Mouse (Mus musculus) hindbrain, embryonic 12.5 days (tissue): ENCODE data around the gene Calb2. TPM values are rescaled to one million over a fixed set of nuclear protein-coding genes. Genes with fewer than 3 reads are reported as not detected.
A peak's percentile ranks its signal among the peaks of the same experiment; 100 is the strongest.

Experiments used
- ATAC-seq: fragments of 200-750 bp; cut with Nextera tagmentation; 2 replicates; pipeline ENCODE4 v1.8.0; 2017; ENCODE audit warnings: moderate TSS enrichment; ENCODE audit not compliant: low FRiP score
- H3K27ac ChIP-seq: fragments of 300-500 bp; sonication (generic); 2 replicates; pipeline ENCODE4 v1.5.1; 2016; ENCODE audit warnings: mild to moderate bottlenecking
- H3K27me3 ChIP-seq: fragments of 300-500 bp; sonication (generic); 2 replicates; pipeline ENCODE4 v1.6.1; 2016; ENCODE audit warnings: mild to moderate bottlenecking
- H3K36me3 ChIP-seq: fragments of 300-500 bp; sonication (generic); 2 replicates; pipeline ENCODE4 v1.6.1; 2016; ENCODE audit warnings: mild to moderate bottlenecking
- H3K4me1 ChIP-seq: fragments of 300-500 bp; sonication (generic); 2 replicates; pipeline ENCODE4 v1.6.1; 2016
- H3K4me2 ChIP-seq: fragments of 300-500 bp; sonication (generic); replicated peaks from 2 replicates; pipeline ENCODE4 v1.6.1; 2016; ENCODE audit warnings: mild to moderate bottlenecking
- H3K4me3 ChIP-seq: fragments of 300-500 bp; sonication (generic); 2 replicates; pipeline ENCODE4 v1.5.1; 2016; ENCODE audit warnings: mild to moderate bottlenecking
- H3K9ac ChIP-seq: fragments of 300-500 bp; sonication (generic); 2 replicates; pipeline ENCODE4 v1.6.1; 2016; ENCODE audit warnings: mild to moderate bottlenecking, moderate library complexity
- H3K9me3 ChIP-seq: fragments of 300-500 bp; sonication (generic); replicated peaks from 2 replicates; pipeline ENCODE4 v1.6.1; 2016; ENCODE audit warnings: mild to moderate bottlenecking
- WGBS: fragments of 180-500 bp; shearing (Covaris S2); methylation state at CpG from one replicate; pipeline ENCODE4 v1.1.7; 2016; 5-methylcytosine and 5-hydroxymethylcytosine counted together
- polyA plus RNA-seq: library from polyadenylated mRNA; unstranded; fragments of >200 nt; fragmentation: Nextera tagmentation; extraction: Ambion mirVana; gene quantifications from 2 replicates; pipeline ENCODE4 v1.2.1, GENCODE M21; 2016

The Calb2 gene
- polyA plus RNA-seq, 1 experiment from 2014 or later: 23.9 TPM

GRCm38 (mm10) chr8:110174826-110175225 lies 6.8 kb upstream of the Calb2 start:
- Histone ChIP-seq H3K36me3 (no peaks in the 10 kb centered on the region), H3K4me3 (no peak overlapping the region), H3K4me2 (no peak overlapping the region), H3K9me3 (no peaks in the 10 kb centered on the region), H3K4me1 (peaks cover 8% of the 10 kb centered on the region; the same call in 1 of the 2 replicates), H3K27me3 (peaks cover under 1% of the 10 kb centered on the region), H3K27ac (no peak overlapping the region), H3K9ac (no peak overlapping the region)
- no peak for ATAC-seq
- 83% methylated on average over 4 of the region's 4 CpGs for WGBS

- no peak for ATAC-seq
- Histone ChIP-seq H3K4me1 (peaks cover 4% of the 10 kb centered on the region), H3K4me2 (no peak overlapping the region), H3K9ac (no peak overlapping the region), H3K4me3 (no peak overlapping the region), H3K9me3 (no peaks in the 10 kb centered on the region), H3K27ac (no peak overlapping the region), H3K36me3 (no peaks in the 10 kb centered on the region), H3K27me3 (peaks cover 27% of the 10 kb centered on the region)
- WGBS: 50% methylated on average over 6 of the region's 6 CpGs
Observed at GRCm38 (mm10) chr8:110172161-110172560, 4.2 kb upstream of the Calb2 start.

- peaks cover 28% of the 10 kb centered on the region for H3K27me3 ChIP-seq
- H3K9me3 ChIP-seq: no peaks in the 10 kb centered on the region
- H3K36me3 ChIP-seq: no peaks in the 10 kb centered on the region
- no peak for ATAC-seq
- WGBS: 78% methylated on average over 8 of the region's 8 CpGs
- peaks cover 4% of the 10 kb centered on the region for H3K4me1 ChIP-seq
- no peak overlapping the region for H3K4me3 ChIP-seq
- no peak overlapping the region for H3K27ac ChIP-seq
- H3K4me2 ChIP-seq: no peak overlapping the region
- no peak overlapping the region for H3K9ac ChIP-seq
Observed at GRCm38 (mm10) chr8:110166270-110166669, 1.7 kb downstream of the Calb2 start.

- Histone ChIP-seq H3K27ac (no peak overlapping the region), H3K4me3 (no peak overlapping the region), H3K4me2 (no peak overlapping the region), H3K9ac (no peak overlapping the region), H3K36me3 (no peaks in the 10 kb centered on the region), H3K4me1 (no peaks in the 10 kb centered on the region), H3K27me3 (peaks cover 5% of the 10 kb centered on the region; the same call in 1 of the 2 replicates), H3K9me3 (no peaks in the 10 kb centered on the region)
- 79% methylated on average over 6 of the region's 6 CpGs for WGBS
- no peak for ATAC-seq
Observed at GRCm38 (mm10) chr8:110162007-110162406, 6.0 kb downstream of the Calb2 start.

- H3K4me1 ChIP-seq: no peaks in the 10 kb centered on the region; the same call in 1 of the 2 replicates
- H3K27me3 ChIP-seq: no peaks in the 10 kb centered on the region
- H3K27ac ChIP-seq: no peak overlapping the region
- H3K4me3 ChIP-seq: no peak overlapping the region
- H3K4me2 ChIP-seq: no peak overlapping the region
- H3K36me3 ChIP-seq: no peaks in the 10 kb centered on the region
- 72% methylated on average over 6 of the region's 6 CpGs for WGBS
- no peaks in the 10 kb centered on the region for H3K9me3 ChIP-seq
- no peak overlapping the region for H3K9ac ChIP-seq
- no peak for ATAC-seq
Observed at GRCm38 (mm10) chr8:110152951-110153350, 15.1 kb downstream of the Calb2 start.

- ATAC-seq: peak; percentile 40; the same call in 1 of the 2 replicates
- 2% methylated on average over 4 of the region's 4 CpGs for WGBS
- no peak overlapping the region for H3K27ac ChIP-seq
Observed at GRCm38 (mm10) chr8:110145538-110145937, 22.5 kb downstream of the Calb2 start.

GRCm38 (mm10) chr8:110140770-110141169 lies 27.2 kb downstream of the Calb2 start:
- Histone ChIP-seq H3K27me3 (no peaks in the 10 kb centered on the region), H3K9me3 (no peaks in the 10 kb centered on the region), H3K36me3 (no peaks in the 10 kb centered on the region), H3K27ac (no peak overlapping the region), H3K4me3 (no peak overlapping the region), H3K4me2 (no peak overlapping the region), H3K9ac (no peak overlapping the region), H3K4me1 (no peaks in the 10 kb centered on the region)
- WGBS: 66% methylated on average over 4 of the region's 4 CpGs
- ATAC-seq: no peak

More at GRCm38 (mm10) chr8:110145538-110145937, 22.5 kb downstream of the Calb2 start:
- H3K4me3 ChIP-seq: no peak overlapping the region
- no peaks in the 10 kb centered on the region for H3K9me3 ChIP-seq
- H3K9ac ChIP-seq: no peak overlapping the region
- H3K27me3 ChIP-seq: no peaks in the 10 kb centered on the region
- H3K4me2 ChIP-seq: no peak overlapping the region
- H3K36me3 ChIP-seq: no peaks in the 10 kb centered on the region
- H3K4me1 ChIP-seq: no peaks in the 10 kb centered on the region

- WGBS: 81% methylated on average over 3 of the region's 3 CpGs
- H3K4me3 ChIP-seq: no peak overlapping the region
- no peak overlapping the region for H3K27ac ChIP-seq
Observed at GRCm38 (mm10) chr8:110140156-110140555, 27.9 kb downstream of the Calb2 start.

GRCm38 (mm10) chr8:110135515-110135914 lies 32.5 kb downstream of the Calb2 start:
- H3K36me3 ChIP-seq: no peaks in the 10 kb centered on the region
- H3K27ac ChIP-seq: no peak overlapping the region
- 76% methylated on average over 7 of the region's 7 CpGs for WGBS
- no peaks in the 10 kb centered on the region for H3K4me1 ChIP-seq
- no peaks in the 10 kb centered on the region for H3K27me3 ChIP-seq
- no peak overlapping the region for H3K4me2 ChIP-seq
- no peak for ATAC-seq
- H3K9me3 ChIP-seq: no peaks in the 10 kb centered on the region
- H3K4me3 ChIP-seq: no peak overlapping the region
- H3K9ac ChIP-seq: no peak overlapping the region

More at GRCm38 (mm10) chr8:110140156-110140555, 27.9 kb downstream of the Calb2 start:
- Histone ChIP-seq H3K4me1 (no peaks in the 10 kb centered on the region), H3K9me3 (no peaks in the 10 kb centered on the region), H3K9ac (no peak overlapping the region), H3K36me3 (no peaks in the 10 kb centered on the region), H3K4me2 (no peak overlapping the region), H3K27me3 (no peaks in the 10 kb centered on the region)
- no peak for ATAC-seq

GRCm38 (mm10) chr8:110134236-110134635 lies 33.8 kb downstream of the Calb2 start:
- no peaks in the 10 kb centered on the region for H3K36me3 ChIP-seq
- no peaks in the 10 kb centered on the region for H3K9me3 ChIP-seq
- H3K4me1 ChIP-seq: no peaks in the 10 kb centered on the region
- WGBS: 90% methylated on average over 8 of the region's 8 CpGs
- no peak overlapping the region for H3K4me2 ChIP-seq
- no peak for ATAC-seq
- no peak overlapping the region for H3K27ac ChIP-seq
- no peak overlapping the region for H3K4me3 ChIP-seq
- no peak overlapping the region for H3K9ac ChIP-seq
- H3K27me3 ChIP-seq: no peaks in the 10 kb centered on the region

GRCm38 (mm10) chr8:110130537-110130936 lies 37.5 kb downstream of the Calb2 start:
- no peak overlapping the region for H3K4me2 ChIP-seq
- no peak overlapping the region for H3K27ac ChIP-seq
- no peaks in the 10 kb centered on the region for H3K9me3 ChIP-seq
- H3K36me3 ChIP-seq: no peaks in the 10 kb centered on the region
- no peak overlapping the region for H3K4me3 ChIP-seq
- 24% methylated on average over 13 of the region's 13 CpGs for WGBS
- H3K9ac ChIP-seq: no peak overlapping the region
- no peaks in the 10 kb centered on the region for H3K27me3 ChIP-seq
- no peak for ATAC-seq
- no peaks in the 10 kb centered on the region for H3K4me1 ChIP-seq

- ATAC-seq: no peak
- H3K4me1 ChIP-seq: no peaks in the 10 kb centered on the region
- H3K4me2 ChIP-seq: no peak overlapping the region
- no peaks in the 10 kb centered on the region for H3K9me3 ChIP-seq
- H3K27me3 ChIP-seq: no peaks in the 10 kb centered on the region
- no peak overlapping the region for H3K4me3 ChIP-seq
- WGBS: 43% methylated on average over 6 of the region's 6 CpGs
- H3K9ac ChIP-seq: no peak overlapping the region
- no peaks in the 10 kb centered on the region for H3K36me3 ChIP-seq
- H3K27ac ChIP-seq: no peak overlapping the region
Observed at GRCm38 (mm10) chr8:110119715-110120114, 48.3 kb downstream of the Calb2 start.

GRCm38 (mm10) chr8:110102653-110103052 lies 65.4 kb downstream of the Calb2 start, which contains the start of gene Gm17720:
Gene Gm17720 (minus strand): TSS chr8:110102753.
- no peak within 1 kb of the TSS for H3K27ac ChIP-seq
- no peaks in the 10 kb centered on the region for H3K9me3 ChIP-seq
- H3K36me3 ChIP-seq: no peaks in the 10 kb centered on the region
- H3K27me3 ChIP-seq: no peaks in the 10 kb centered on the region
- H3K4me2 ChIP-seq: no peak within 1 kb of the TSS
- ATAC-seq: no peak
- H3K4me3 ChIP-seq: no peak within 1 kb of the TSS
- H3K4me1 ChIP-seq: no peaks in the 10 kb centered on the region
- 78% methylated on average over 2 of the region's 3 CpGs for WGBS
- no peak within 1 kb of the TSS for H3K9ac ChIP-seq
